Mouse (Mus musculus) heart, embryonic 10.5 days (tissue): ENCODE measurements around the gene Nme9. TPM values are rescaled to one million over a fixed set of nuclear protein-coding genes. Genes with fewer than 3 reads are reported as not detected.

Experiments used
- DNase-seq: peaks from one replicate; pipeline ENCODE4 v3.0.0-alpha.2; 2017; ENCODE audit warnings: low spot score
- H3K27ac ChIP-seq: fragments of 300-500 bp; sonication (generic); 2 replicates; pipeline ENCODE4 v1.5.1; 2016; ENCODE audit warnings: mild to moderate bottlenecking
- H3K27me3 ChIP-seq: fragments of 300-500 bp; sonication (generic); 2 replicates; pipeline ENCODE4 v1.6.1; 2016; ENCODE audit warnings: mild to moderate bottlenecking; ENCODE audit not compliant: poor library complexity, insufficient read depth, severe bottlenecking
- H3K36me3 ChIP-seq: fragments of 300-500 bp; sonication (generic); 2 replicates; pipeline ENCODE4 v1.6.1; 2016; ENCODE audit warnings: mild to moderate bottlenecking, moderate library complexity
- H3K4me1 ChIP-seq: fragments of 300-500 bp; sonication (generic); 2 replicates; pipeline ENCODE4 v1.6.1; 2016; ENCODE audit warnings: mild to moderate bottlenecking
- H3K4me3 ChIP-seq: fragments of 300-500 bp; sonication (generic); 2 replicates; pipeline ENCODE4 v1.5.1; 2016; ENCODE audit warnings: mild to moderate bottlenecking, moderate library complexity
- H3K9me3 ChIP-seq: fragments of 300-500 bp; sonication (generic); 2 replicates; pipeline ENCODE4 v1.6.1; 2016; ENCODE audit warnings: mild to moderate bottlenecking, moderate library complexity
- whole genome bisulfite sequencing: fragments of 180-500 bp; shearing (Covaris S2); methylation state at CpG from one replicate; pipeline ENCODE4 v1.1.7; 2016; 5-methylcytosine and 5-hydroxymethylcytosine counted together
- polyA plus RNA-seq: library from polyadenylated mRNA; unstranded; fragments of >200 nt; fragmentation: Nextera tagmentation; extraction: Ambion mirVana; gene quantifications from 2 replicates; pipeline ENCODE4 v1.2.1, GENCODE M21; 2016

The Nme9 gene
- polyA plus RNA-seq, 1 experiment from 2014 or later = not detected

DNA sequence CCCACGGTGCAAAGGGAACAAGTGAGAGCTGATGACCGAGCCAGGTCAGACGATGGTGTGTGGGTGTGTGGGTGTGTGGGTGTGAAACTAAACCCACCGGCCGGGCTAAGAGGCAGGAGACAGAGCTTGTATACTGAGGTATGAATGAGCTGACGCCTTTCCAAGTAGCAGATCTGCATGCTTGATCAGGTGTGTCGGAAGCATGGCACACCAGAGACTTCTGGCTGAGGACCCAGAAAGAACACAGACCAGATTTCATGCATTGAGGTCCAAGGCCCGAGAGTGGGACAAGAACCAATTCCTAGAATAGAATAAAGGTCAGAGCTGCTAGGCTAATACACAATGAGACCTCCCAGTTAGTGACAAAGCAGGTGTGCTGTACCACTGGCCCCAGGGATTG, 12.2 kb upstream of the Nme9 start:
- WGBS = 73% methylated on average over 8 of the region's 8 CpGs
- Histone ChIP-seq H3K4me1 (peaks cover 23% of the 10 kb centered on the region), H3K36me3 (no peaks in the 10 kb centered on the region), H3K27me3 (peaks cover 38% of the 10 kb centered on the region), H3K9me3 (no peaks in the 10 kb centered on the region), H3K27ac (no peak overlapping the region), H3K4me3 (no peak overlapping the region)
- DNase-seq = no peak

GRCm38 (mm10) chr9:99440941-99441340, 10.3 kb upstream of the Nme9 start:
- H3K9me3 ChIP-seq = no peaks in the 10 kb centered on the region
- peaks cover 10% of the 10 kb centered on the region for H3K4me1 ChIP-seq
- H3K36me3 ChIP-seq = no peaks in the 10 kb centered on the region
- H3K4me3 ChIP-seq = no peak overlapping the region
- WGBS = 76% methylated on average over 5 of the region's 5 CpGs
- H3K27me3 ChIP-seq = peaks cover 25% of the 10 kb centered on the region
- DNase-seq = no peak
- H3K27ac ChIP-seq = no peak overlapping the region

GRCm38 (mm10) chr9:99441647-99442433, 9.4 kb upstream of the Nme9 start:
- Histone ChIP-seq H3K27me3 (peaks cover 25% of the 10 kb centered on the region), H3K27ac (no peak overlapping the region), H3K4me3 (no peak overlapping the region), H3K36me3 (no peaks in the 10 kb centered on the region), H3K9me3 (no peaks in the 10 kb centered on the region), H3K4me1 (peaks cover 5% of the 10 kb centered on the region; the same call in 1 of the 2 replicates)
- WGBS = 84% methylated on average over 4 of the region's 4 CpGs
- DNase-seq = no peak

GRCm38 (mm10) chr9:99444590-99445178, 6.6 kb upstream of the Nme9 start:
- Histone ChIP-seq H3K27me3 (no peaks in the 10 kb centered on the region; the same call in 1 of the 2 replicates), H3K27ac (no peak overlapping the region), H3K9me3 (no peaks in the 10 kb centered on the region), H3K4me1 (no peaks in the 10 kb centered on the region), H3K36me3 (no peaks in the 10 kb centered on the region), H3K4me3 (no peak overlapping the region)
- 36% methylated on average over 8 of the region's 8 CpGs for WGBS
- DNase-seq = no peak

DNA sequence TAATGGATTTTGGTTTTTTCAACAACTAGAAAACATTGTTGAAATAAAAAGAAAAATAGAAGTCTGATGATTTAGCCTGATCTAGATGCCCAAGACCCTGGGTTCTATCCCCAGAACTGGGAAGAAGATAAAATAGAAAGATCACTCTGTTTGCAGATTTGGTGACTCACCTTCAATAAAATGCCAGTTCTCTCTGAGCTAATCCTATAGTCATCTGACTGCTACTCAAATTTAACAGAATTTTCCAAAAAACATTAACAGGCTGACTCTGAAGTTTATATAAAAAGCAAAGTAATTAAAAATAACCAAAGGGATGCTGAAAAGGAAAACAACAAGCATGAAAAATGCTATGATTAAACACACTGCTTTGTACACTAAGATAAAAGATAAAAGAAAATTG, 5.0 kb upstream of the Nme9 start:
- no peak for DNase-seq
- Histone ChIP-seq H3K27ac (no peak overlapping the region), H3K36me3 (no peaks in the 10 kb centered on the region), H3K4me3 (no peak overlapping the region), H3K27me3 (peaks cover 3% of the 10 kb centered on the region; the same call in 1 of the 2 replicates), H3K9me3 (no peaks in the 10 kb centered on the region), H3K4me1 (peaks cover 3% of the 10 kb centered on the region)

DNA sequence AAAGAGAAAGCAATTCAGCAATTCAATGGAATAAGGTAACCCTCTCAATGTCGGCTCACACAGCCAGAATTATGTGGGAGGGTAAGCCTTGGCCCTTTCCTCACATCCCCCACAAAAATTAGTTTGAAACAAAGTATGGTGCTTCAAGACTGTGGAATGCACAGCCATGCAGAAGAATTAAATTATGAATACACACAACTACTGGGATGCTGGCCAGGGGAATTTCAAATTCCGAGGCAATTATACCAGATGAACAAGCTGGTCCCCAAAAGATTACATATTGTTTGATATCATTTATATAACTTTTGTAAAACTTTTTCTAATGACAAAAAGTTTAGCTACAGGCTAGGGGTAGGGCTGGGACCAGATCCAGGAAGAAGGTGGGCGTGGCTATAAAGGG, 4.0 kb upstream of the Nme9 start:
- no peaks in the 10 kb centered on the region for H3K9me3 ChIP-seq
- peaks cover 14% of the 10 kb centered on the region for H3K27me3 ChIP-seq
- WGBS = 79% methylated on average over 3 of the region's 3 CpGs
- no peaks in the 10 kb centered on the region for H3K36me3 ChIP-seq
- peaks cover 6% of the 10 kb centered on the region for H3K4me1 ChIP-seq
- no peak for DNase-seq
- H3K4me3 ChIP-seq = no peak overlapping the region
- no peak overlapping the region for H3K27ac ChIP-seq

GRCm38 (mm10) chr9:99449886-99450647, 1.2 kb upstream of the Nme9 start:
- peaks cover 26% of the 10 kb centered on the region for H3K27me3 ChIP-seq
- WGBS = 42% methylated on average over 9 of the region's 9 CpGs

DNA sequence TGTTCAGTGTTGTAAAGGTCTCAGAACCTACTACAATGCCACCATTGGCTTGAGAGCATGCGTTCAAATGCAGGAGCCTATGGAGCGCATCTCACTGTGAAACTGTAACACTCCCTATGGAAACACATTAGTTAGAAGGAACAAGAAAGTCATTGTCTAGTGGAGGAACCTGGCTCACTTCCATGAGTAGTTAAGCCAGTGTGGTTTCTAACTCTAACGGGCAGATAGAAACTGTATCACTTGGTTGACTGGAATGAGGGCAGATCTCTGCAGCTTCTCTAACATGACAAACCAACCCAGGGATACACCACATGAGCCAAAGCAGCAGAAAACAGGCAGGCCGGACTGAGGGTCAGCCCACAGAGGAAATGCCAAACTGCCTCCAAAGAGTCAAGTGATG, 2.9 kb downstream of the Nme9 start:
- Histone ChIP-seq H3K9me3 (no peaks in the 10 kb centered on the region), H3K36me3 (no peaks in the 10 kb centered on the region), H3K4me1 (peaks cover 6% of the 10 kb centered on the region), H3K27me3 (peaks cover 28% of the 10 kb centered on the region), H3K4me3 (no peak overlapping the region), H3K27ac (no peak overlapping the region)
- no peak for DNase-seq
- WGBS = 84% methylated on average over 4 of the region's 4 CpGs

More at GRCm38 (mm10) chr9:99449886-99450647, 1.2 kb upstream of the Nme9 start:
- Histone ChIP-seq H3K4me3 (no peak overlapping the region), H3K4me1 (peaks cover 6% of the 10 kb centered on the region), H3K27ac (no peak overlapping the region), H3K36me3 (no peaks in the 10 kb centered on the region), H3K9me3 (no peaks in the 10 kb centered on the region)
- no peak for DNase-seq

- WGBS = 38% methylated on average over 12 of the region's 12 CpGs
- Histone ChIP-seq H3K27me3 (0 out of 2 replicates have a peak, but pooled peaks cover 5% of the 10 kb centered on the region), H3K36me3 (no peaks in the 10 kb centered on the region), H3K4me1 (no peaks in the 10 kb centered on the region), H3K27ac (no peak overlapping the region), H3K4me3 (no peak overlapping the region), H3K9me3 (no peaks in the 10 kb centered on the region)
- no peak for DNase-seq
Observed at GRCm38 (mm10) chr9:99458529-99459208, 7.4 kb downstream of the Nme9 start.

- H3K9me3 ChIP-seq = no peaks in the 10 kb centered on the region
- DNase-seq = no peak
- WGBS = 92% methylated on average over 4 of the region's 4 CpGs
- H3K27me3 ChIP-seq = 0 out of 2 replicates have a peak, but pooled peaks cover 5% of the 10 kb centered on the region
- H3K27ac ChIP-seq = no peak overlapping the region
- no peaks in the 10 kb centered on the region for H3K4me1 ChIP-seq
- no peaks in the 10 kb centered on the region for H3K36me3 ChIP-seq
- no peak overlapping the region for H3K4me3 ChIP-seq
Observed at GRCm38 (mm10) chr9:99459730-99460129, 8.5 kb downstream of the Nme9 start.

GRCm38 (mm10) chr9:99464876-99465275, 13.6 kb downstream of the Nme9 start:
- Histone ChIP-seq H3K4me3 (no peak overlapping the region), H3K27me3 (no peaks in the 10 kb centered on the region), H3K27ac (no peak overlapping the region), H3K9me3 (no peaks in the 10 kb centered on the region), H3K36me3 (no peaks in the 10 kb centered on the region), H3K4me1 (no peaks in the 10 kb centered on the region; the same call in 1 of the 2 replicates)
- 74% methylated on average over 6 of the region's 6 CpGs for WGBS
- DNase-seq = no peak

DNA sequence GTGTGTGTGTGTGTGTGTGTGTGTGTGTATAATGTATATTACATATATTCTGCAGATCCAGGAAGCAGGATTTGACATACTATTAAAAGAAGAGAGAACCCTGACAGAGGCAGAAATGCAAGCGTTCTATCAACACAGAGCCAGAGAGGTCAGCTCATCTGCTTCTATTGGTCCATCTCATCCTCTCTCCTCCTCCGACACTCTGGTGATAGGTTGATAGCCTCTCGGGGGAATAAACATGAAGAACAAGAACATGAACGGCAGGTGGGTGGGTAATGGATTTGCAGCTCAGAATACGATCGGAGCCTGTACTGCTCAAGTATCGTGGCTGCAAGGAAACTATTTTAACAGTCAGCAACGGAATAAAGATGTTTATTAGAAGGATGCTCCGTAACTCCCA, 17.3 kb downstream of the Nme9 start:
- 79% methylated on average over 9 of the region's 9 CpGs for WGBS
- H3K27ac ChIP-seq = no peak overlapping the region
- no peaks in the 10 kb centered on the region for H3K36me3 ChIP-seq
- no peak for DNase-seq
- H3K4me1 ChIP-seq = peaks cover 7% of the 10 kb centered on the region
- no peaks in the 10 kb centered on the region for H3K27me3 ChIP-seq
- H3K9me3 ChIP-seq = no peaks in the 10 kb centered on the region
- H3K4me3 ChIP-seq = no peak overlapping the region
